Mouse (Mus musculus) CH12.LX (cell line): ENCODE data around the gene Immp2l.

ENCODE experiments used
- CTCF ChIP-seq, 2 experiments: IDR thresholded peaks in 1 of 2; conservative IDR thresholded peaks in 1 of 2; 2 replicates each; pipeline ENCODE4 v1.5.1; 2011 to 2012; ENCODE audit warnings: low read depth in 2 of 2, low read length in 2 of 2, improper control_type of control experiment in 1 of 2, inconsistent platforms in 1 of 2, mild to moderate bottlenecking in 1 of 2, moderate library complexity in 1 of 2
- HCFC1 ChIP-seq: IDR thresholded peaks from 2 replicates; pipeline ENCODE4 v1.6.1; 2012; ENCODE audit warnings: low read depth, mild to moderate bottlenecking, inconsistent platforms, low read length, improper control_type of control experiment

DNA sequence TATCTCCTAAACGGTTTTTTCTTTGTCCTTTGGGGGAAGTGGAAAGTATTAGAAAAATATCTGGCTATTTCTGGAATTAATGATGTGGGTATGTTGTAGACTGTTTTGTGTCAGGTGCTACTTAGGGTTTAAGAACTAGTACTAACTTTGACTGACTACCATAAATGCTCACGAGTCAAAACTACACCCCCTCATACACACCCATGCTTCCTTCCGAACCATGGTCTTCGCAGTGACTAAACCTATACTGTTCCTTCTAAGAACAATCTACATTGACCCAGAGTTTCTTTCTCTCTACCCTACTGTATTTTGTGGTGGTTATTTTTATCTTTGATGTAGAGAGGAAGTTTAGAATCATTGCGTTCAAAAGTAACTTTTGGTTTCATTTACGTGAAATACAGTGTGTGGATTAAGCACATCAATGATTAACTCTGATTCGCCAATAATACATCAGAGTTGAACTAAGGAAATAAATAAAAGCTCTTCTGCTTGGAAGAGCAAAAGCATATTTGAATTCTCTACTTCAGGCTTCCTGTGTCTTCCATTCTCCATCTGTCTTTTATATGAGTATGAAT is 828.1 kb downstream of the Immp2l start:
- TF ChIP-seq CTCF (conservative IDR thresholded peaks at IDR 0.05 in 1 of 2, IDR thresholded peaks at IDR 0.05 in 1 of 2; ENCODE audit: low read depth in 2 of 2, low read length in 2 of 2) (no peak), HCFC1 (no peak)
